Mouse (Mus musculus) gastrocnemius, postnatal 25 days (tissue): ENCODE data around the gene Gm38392. TPM values are rescaled to one million over a fixed set of nuclear protein-coding genes. Genes with fewer than 3 reads are reported as not detected.
"Not testable (repeated sequence)": the region's sequence is repeated elsewhere in the genome, so short reads cannot be mapped to it uniquely, and the experiment has no call there.

ENCODE experiments used
- DNase-seq: peaks from one replicate; pipeline ENCODE4 v3.0.0; 2022
- long read RNA-seq, 2 experiments: library from polyadenylated mRNA; stranded (forward); transcript quantifications; one replicate each; pipeline ENCODE4 v2.0.0; 2021
- total RNA-seq, 2 experiments: library from RNA; stranded (reverse); gene quantifications; 1 replicate in 1 of 2; 2 replicates in 1 of 2; pipeline ENCODE4 v1.2.3; 2021

Gene Gm38392
- total RNA-seq, result under 1 TPM; 0.51 to 0.69 TPM
- long read RNA-seq, experiment 1, partial matches to known transcripts, result 0 of 1 reads
- long read RNA-seq, experiment 1, other reads (novel, unspliced or antisense), result 1 of 1 reads
- long read RNA-seq, experiment 2, result 0 reads

DNA sequence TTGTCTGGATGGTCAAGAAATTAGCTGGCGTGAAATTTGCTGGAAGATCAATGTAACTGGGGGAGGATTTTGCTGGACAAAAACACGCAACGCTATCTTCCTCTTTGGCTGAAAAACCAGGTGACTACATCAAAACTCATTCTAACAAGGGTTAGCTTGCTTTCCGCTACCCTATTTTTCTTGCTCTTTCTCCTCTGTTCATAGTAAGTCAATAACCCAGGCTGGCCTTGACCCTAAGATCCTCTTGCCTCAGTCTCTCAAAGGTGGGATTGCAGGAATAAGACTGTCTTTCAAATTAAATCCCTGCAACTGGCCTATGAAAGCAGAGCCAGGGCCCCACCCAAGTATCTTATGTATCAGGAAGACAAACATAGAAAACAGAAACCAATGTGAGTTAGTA, at the start of gene Gm38392:
Gene Gm38392, minus strand, starts transcription at position 101 of the 400 bp plus-strand sequence.
- DNase-seq, result no peak

DNA sequence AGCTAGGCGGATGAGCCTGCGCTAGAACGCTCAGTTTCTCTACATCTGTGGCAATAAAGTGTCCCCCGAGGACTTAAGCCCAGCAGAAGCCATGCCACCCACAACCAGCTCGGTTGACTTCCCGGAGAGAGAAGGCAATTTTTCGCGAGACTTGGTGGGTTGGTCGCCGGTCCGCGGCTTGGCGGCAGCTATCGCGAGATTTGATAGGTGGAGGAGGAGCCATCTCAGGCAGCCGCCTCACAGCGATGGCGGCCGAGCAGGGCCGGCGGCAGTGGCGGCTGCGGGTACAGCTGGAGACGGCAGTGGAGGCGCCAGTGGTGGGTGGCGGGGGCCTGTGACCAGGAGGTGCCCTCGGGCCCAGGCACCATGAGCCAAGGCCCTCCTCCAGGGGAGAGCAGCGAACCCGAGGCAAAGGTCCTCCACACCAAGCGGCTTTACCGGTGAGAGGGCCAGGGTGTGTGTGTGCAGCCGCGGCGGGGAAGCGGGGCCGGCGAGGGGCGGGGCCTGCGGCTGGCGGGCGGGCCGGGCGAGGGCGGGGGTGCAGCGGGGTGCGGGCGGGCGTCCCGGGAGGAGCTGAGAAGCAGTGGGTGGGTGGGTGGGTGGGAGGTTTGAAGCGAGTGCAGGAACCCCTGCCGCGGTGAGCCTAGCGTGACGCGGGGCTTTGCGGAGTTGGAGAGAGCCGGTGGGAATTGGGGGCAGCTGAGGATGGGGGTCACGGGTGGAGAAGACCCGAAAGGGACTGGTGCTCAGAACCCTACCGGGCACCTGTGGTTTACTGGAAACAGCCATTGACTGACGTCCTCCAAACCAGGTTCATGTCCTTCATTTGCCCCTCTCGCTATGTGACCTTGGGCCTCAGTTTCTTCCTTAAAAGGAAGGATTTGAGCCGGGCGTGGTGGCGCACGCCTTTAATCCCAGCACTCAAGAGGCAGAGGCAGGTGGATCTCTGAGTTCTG, 49.3 kb upstream of the Gm38392 start, which contains the start of the genes Tmem79 and Smg5:
Gene Tmem79, minus strand, starts transcription at position 91 of the 956 bp plus-strand sequence.
Gene Smg5, plus strand, starts transcription at position 203 of the 956 bp plus-strand sequence.
- peak; percentile 96 for DNase-seq

DNA sequence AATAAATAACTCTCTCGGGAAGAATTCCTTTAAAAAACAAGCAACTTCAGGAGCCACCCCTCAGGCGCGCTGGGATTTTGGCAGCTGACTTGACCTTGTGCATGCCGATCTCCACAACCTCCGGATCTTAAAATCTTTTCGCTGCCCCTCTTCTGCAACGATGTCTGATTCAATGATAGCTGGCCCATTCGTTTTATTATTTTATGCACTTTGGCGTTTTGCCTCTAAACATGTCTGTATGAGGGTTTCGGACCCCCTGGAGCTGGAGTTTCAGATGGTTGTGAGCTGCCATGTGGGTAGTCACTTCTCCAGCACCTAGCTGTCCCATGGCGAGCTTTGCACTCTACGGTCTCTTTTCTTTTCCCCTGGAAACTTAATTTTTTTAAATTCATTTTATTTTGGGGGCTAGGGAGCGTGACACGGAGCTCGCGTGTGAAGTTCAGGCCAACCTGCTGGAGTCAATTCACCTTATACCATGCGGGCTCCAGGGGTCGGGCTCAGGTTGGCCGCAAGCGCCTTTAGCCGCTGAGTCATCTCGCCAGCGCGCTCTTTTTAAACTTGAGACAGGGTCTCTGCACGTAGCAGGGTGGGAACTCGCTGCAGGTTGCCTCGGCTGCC, 48.5 kb upstream of the Gm38392 start:
- no peak for DNase-seq

- DNase-seq, result no peak
Measured at GRCm38 (mm10) chr3:88334902-88335435, 48.0 kb upstream of the Gm38392 start.

DNA sequence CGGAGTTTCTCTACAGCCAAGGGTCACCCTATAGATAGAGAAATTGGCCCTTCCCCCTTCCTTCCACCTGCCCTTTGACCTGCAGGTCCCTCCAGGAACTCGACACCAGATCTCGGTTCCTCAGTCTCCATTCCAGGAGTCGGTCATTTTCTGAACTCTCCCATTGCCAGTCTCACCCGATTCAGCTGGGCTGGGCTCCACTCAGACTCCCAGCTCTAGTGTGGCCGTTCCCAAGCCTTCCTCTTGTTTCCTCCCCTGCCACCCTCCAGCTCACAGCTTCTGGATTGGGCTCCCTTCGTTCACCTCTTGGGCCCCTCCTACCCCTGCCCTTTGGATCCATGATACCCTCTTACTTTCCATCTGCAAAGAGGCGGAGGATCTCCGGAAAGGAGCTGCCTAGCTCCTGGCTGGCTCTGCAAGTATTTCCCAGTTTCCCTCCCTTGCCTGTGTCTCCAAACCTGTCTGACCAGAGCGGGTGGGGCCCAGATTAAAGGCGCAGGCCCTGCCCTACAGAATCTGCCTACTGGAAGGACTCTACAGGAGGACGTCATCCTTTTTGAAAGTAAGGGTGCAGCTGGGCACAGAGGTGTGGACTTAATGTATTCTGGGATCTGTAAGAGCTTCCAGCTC, 47.1 kb upstream of the Gm38392 start:
- no peak for DNase-seq

DNA sequence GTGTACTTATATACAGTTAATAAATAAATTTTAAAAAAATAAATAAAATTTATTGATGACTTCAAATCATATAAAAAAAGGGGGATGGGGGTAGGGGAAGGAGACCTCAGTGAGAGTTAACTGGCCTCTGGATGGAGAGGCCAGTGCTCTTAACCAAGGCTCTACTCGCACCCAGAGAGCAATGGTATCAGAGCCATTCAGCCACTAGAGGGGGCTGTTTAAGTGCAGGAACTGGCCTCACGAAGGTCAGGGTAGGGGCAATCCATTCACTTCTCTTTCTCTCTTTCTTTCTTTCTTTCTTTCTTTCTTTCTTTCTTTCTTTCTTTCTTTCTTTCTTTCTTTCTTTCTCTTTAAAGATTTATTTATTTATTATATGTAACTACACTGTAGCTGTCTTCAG, 44.3 kb upstream of the Gm38392 start:
- DNase-seq, result no peak

DNA sequence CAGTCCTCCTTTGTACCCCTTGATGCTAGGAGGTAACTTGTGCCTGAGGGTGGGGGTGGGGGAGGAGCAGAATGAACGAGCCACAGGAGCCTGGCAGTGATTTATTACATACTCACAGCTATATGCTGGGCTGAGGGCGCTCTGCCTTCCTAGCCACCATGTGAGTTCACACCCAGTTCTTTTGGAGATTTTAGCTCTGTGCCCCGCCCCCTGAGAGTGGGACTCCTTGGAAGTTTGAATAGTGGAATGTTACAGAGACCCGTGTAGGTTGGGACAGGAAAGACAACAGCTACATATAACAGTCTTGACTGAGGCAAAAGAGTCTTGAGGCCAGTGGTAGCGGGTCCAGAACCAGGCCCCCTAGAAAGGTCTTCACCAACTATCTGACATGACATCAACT, 41.9 kb upstream of the Gm38392 start:
- no peak for DNase-seq

DNA sequence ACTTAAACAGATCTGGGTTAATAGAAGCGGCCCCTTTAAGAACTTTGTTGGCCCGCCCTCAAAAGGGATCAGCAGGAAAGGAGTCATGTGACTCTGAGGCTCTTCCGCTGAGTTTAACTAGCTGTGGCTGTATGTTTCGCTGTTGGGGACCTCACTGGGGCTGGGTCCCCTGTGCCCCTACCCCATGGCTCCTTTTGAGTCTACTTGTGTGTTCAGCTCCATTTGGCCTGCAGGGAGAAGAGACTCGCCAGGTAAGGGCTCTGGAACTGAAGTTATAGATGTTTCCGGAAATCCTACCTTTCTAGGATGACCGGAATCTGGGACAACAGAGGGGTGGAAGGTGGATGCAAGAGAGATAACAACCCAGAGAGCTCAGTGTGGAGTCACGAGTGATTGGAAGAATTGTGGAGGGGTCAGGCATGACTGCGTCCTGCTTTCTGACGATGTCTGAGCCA, 38.0 kb upstream of the Gm38392 start, which contains the start of gene Glmp:
Gene Glmp, plus strand, starts transcription at position 73 of the 455 bp plus-strand sequence.
- no peak for DNase-seq

GRCm38 (mm10) chr3:88299172-88299571, 12.2 kb upstream of the Gm38392 start:
- DNase-seq, result no peak

GRCm38 (mm10) chr3:88297321-88297851, 10.4 kb upstream of the Gm38392 start:
- DNase-seq, result no peak

DNA sequence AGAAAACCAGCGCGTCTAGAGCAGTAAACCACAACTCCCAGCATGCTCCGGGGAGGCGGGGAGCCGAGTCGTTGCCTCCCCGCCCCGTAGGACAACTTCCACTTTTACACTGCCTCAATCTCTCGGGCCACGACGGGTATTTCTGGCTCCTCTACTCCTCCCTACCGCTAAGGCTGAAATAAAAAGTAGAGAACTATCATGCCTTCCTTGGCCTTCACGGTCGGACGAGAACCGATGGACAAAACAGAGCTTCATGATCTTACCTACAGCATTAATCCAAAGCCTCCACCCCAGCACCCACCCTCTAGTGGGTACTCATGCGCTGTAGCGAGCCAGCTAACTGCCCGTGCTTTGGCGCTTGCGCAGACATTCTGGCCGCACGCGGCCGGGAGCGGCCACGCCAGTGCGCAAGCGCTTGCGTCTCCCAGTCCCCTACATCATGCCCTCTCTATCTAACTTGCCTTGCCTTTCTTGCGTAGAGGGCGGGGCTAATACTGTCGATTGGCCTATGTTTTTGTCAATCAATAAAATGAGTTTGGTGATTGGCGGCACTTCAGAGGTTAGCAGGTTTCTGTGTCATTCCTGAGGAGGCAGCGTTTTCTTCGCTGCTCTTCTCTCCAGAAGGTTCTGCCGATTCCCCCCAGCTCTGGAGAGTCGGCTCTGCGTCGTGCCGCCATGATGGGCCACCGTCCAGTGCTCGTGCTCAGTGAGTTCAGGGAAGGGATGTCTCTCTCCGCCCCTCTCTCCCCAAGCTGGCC, 9.7 kb upstream of the Gm38392 start, which contains the start of the genes Tsacc and Cct3:
Gene Tsacc, minus strand, starts transcription at position 439 of the 758 bp plus-strand sequence.
Gene Cct3, plus strand, starts transcription at position 556 of the 758 bp plus-strand sequence.
- peak; percentile 98 for DNase-seq

GRCm38 (mm10) chr3:88296110-88296560, 9.1 kb upstream of the Gm38392 start:
- no peak for DNase-seq

DNA sequence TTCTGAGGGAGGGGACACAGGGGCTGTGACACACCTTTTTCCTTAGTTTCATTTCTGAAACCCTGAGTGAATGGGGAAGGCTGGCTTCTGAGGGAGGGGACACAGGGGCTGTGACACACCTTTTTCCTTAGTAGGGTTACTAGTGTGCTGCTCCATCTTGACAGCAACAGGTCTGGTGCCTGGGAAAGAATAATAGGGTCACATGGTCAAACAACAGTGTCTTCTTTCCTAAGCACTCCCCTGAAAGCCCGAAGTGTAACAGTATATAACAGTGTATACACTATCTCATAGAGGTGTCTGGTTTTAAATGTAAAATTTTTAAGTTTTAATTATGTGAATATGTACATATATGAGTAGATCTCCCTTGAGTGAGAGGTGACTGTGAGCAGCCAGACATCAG, 8.3 kb upstream of the Gm38392 start:
- DNase-seq, result not testable (repeated sequence)

- no peak for DNase-seq
Measured at GRCm38 (mm10) chr3:88291970-88292369, 5.0 kb upstream of the Gm38392 start.

DNA sequence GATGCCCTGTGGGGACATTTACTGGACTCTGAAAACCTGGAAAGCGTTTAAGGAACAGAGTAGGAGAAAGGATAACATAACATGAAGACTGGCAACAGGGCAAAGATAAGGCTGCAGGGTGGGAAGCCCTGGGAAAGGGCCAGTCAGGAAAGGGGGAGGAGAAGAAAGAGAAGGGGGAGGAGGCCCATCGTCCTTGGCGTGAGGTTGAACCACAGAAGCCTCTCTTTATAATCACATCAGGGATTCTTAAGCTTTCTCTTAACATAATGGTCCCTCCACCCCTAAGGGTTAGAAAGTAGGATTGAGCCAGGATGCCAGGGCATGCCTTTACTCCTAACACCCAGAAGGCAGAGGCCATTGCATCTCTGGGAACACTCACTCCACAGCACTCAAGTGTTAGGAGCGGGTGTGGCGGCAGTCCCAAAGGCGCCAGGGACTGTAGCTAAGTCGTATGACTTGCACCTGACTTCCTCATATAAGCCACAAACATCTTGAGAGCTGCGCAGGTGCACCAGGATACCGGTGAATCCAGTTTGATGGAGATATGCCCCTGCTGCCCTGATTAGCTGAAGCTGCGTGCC, 1.2 kb upstream of the Gm38392 start:
- DNase-seq, result not testable (repeated sequence)

DNA sequence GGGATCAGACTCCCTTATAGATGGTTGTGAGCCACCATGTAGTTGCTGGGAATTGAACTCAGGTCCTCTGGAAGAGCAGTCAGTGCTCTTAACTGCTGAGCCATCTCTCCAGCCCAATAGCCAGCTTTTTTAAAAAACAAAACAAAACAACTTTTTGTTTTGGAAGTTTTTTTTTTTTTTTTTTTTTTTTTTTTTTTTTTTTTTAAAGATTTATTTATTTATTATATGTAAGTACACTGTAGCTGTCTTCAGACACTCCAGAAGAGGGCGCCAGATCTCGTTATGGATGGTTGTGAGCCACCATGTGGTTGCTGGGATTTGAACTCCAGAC, 1.5 kb downstream of the Gm38392 start:
- not testable (repeated sequence) for DNase-seq

DNA sequence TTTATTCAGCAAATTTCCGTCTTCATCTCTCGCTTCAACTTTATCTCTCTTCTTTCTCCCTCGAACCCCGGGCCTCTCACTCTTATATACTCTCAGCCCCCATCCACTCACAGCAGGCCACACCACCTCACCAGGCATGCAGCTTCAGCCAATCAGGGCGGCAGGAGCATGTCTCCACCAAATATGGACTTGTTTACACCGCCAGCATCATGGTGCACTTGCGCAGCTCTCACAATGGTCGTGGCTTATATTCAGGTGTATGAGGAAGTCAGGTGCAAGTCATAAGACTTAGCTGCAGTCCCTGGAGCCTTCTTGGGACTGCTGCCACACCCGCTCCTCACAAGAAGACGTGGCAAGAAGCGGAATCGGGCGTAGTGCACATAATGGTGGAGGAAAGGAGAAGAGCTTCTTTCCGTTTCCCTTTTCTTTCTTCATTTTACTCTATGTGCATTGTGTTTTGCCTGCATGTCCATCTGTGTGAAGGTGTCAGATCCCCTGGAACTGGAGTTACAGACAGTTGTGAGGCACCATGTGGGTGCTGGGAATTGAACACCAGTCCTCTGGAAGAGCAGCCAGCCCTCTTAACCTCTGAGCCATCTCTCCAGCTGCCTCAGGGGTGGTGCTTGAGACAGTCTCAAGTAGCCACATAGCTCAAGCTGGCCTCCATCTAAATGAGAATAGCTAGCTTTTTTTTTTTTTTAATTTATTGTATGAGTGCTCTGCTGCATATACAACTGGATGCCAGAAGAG, 2.0 kb downstream of the Gm38392 start:
- not testable (repeated sequence) for DNase-seq

DNA sequence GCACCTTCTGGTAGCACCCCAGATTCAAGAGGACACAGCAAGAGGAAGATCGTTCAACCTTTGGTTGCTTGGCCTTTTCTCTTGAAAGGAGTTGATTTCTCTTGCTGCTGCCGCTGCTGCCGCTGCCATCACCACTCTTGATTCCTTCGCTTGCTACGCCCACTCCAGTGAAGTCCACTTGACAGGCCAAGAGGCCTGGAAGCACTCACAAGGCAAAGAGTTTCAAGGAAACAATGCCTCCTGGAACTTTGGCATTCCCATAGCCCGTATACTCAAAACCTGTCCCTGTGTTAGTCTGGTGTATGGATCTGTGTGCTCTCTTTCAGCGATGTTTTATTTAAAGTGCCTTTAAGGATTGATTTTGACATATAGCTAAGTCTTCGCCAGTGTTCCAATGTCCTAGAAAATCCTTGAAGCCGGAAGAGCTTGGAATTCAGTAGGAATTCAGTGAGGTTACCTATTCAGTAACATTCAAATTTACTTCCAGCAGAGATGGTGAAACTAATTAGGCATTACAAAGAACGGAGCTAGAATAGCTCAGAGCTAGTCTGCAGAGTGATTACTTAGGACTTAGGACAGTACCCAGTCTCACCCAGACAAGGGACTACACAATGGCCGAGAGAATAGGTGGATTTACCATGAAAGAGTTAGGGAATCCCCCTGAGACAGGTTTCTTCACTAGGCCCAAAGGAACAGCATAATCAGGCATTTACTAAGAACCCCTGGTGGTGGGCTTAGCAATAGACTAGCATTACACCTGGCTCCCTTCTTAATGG, 5.7 kb downstream of the Gm38392 start:
- DNase-seq, result not testable (repeated sequence)

DNA sequence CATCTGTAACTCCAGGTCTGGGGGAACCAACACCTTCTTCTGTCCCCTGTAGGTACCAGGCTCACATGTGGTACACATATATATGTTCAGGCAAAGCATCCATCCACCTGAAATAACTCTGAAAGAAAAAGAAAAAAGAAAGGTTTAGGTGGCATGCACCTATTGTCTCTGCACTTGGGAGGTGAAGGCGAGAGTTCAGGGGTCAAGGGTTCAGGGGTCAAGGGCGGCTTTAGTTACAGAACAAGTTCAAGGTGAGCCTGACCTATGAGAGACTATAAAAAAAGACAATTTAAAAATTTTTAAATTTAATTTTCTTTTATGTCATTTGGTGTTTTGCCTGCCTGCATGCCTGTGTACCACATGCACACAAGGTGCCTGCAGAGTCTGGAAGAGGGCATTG, 7.0 kb downstream of the Gm38392 start:
- DNase-seq, result no peak
